Mouse (Mus musculus) megakaryocyte, embryonic 14.5 days (primary cell): Measurements from ENCODE around the gene Mroh2a.
"Not testable (repeated sequence)": the region's sequence is repeated elsewhere in the genome, so short reads cannot be mapped to it uniquely, and the experiment has no call there.

Experiments used
- FLI1 ChIP-seq: IDR thresholded peaks from 2 replicates; pipeline ENCODE4 v1.6.1; 2012; ENCODE audit warnings: low read length, inconsistent platforms, mixed read lengths
- GATA1 ChIP-seq: IDR thresholded peaks from 3 replicates; pipeline ENCODE4 v1.6.1; 2012; ENCODE audit warnings: mixed read lengths, low read length, inconsistent platforms, borderline replicate concordance

GRCm38 (mm10) chr1:88225301-88225700 lies 1.5 kb upstream of the Mroh2a start:
- not testable (repeated sequence) for TF ChIP-seq GATA1, FLI1
